Mouse (Mus musculus): ENCODE data around the gene Cyp4f39.

Gene Cyp4f39

GRCm38 (mm10) chr17:32452482-32452881 is at the start of gene Cyp4f39:
Gene Cyp4f39, plus strand, starts transcription at chr17:32452723.
- no peak for DNase-seq

- DNase-seq = no peak
These were observed 49.8 kb upstream of the Cyp4f39 start for GRCm38 (mm10) chr17:32402779-32403157.

- no peak for DNase-seq
These were observed 49.1 kb upstream of the Cyp4f39 start, which contains the start of gene Rasal3 for GRCm38 (mm10) chr17:32403417-32403816. Gene Rasal3, minus strand, starts transcription at chr17:32403583.

GRCm38 (mm10) chr17:32411898-32412297 is 40.6 kb upstream of the Cyp4f39 start:
- no peak for DNase-seq

- no peak for DNase-seq
These were observed 37.0 kb upstream of the Cyp4f39 start for GRCm38 (mm10) chr17:32415417-32416020.

GRCm38 (mm10) chr17:32416771-32417170 is 35.8 kb upstream of the Cyp4f39 start:
- no peak for DNase-seq

GRCm38 (mm10) chr17:32419989-32420388 is 32.5 kb upstream of the Cyp4f39 start:
- no peak for DNase-seq

GRCm38 (mm10) chr17:32420781-32421180 is 31.7 kb upstream of the Cyp4f39 start:
- no peak for DNase-seq

GRCm38 (mm10) chr17:32424034-32424433 is 28.5 kb upstream of the Cyp4f39 start, which contains the start of gene Pglyrp2:
Gene Pglyrp2, minus strand, starts transcription at chr17:32424167.
- DNase-seq = no peak

GRCm38 (mm10) chr17:32426610-32427009 is 25.9 kb upstream of the Cyp4f39 start:
- DNase-seq = no peak

- peak; percentile 7 for DNase-seq
These were observed 20.6 kb upstream of the Cyp4f39 start for GRCm38 (mm10) chr17:32431972-32432371.

- DNase-seq = no peak
These were observed 18.2 kb upstream of the Cyp4f39 start for GRCm38 (mm10) chr17:32434324-32434723.

GRCm38 (mm10) chr17:32435151-32435550 is 17.4 kb upstream of the Cyp4f39 start:
- DNase-seq = no peak

GRCm38 (mm10) chr17:32437106-32437505 is 15.4 kb upstream of the Cyp4f39 start:
- DNase-seq = no peak

- DNase-seq = no peak
These were observed 9.3 kb upstream of the Cyp4f39 start for GRCm38 (mm10) chr17:32443245-32443644.

- no peak for DNase-seq
These were observed 7.5 kb upstream of the Cyp4f39 start for GRCm38 (mm10) chr17:32445016-32445415.

GRCm38 (mm10) chr17:32447195-32447594 is 5.3 kb upstream of the Cyp4f39 start:
- no peak for DNase-seq

- DNase-seq = no peak
These were observed 3.5 kb upstream of the Cyp4f39 start for GRCm38 (mm10) chr17:32449042-32449441.

GRCm38 (mm10) chr17:32450844-32451537 is 1.5 kb upstream of the Cyp4f39 start:
- DNase-seq = no peak

GRCm38 (mm10) chr17:32454188-32454587 is 1.7 kb downstream of the Cyp4f39 start:
- DNase-seq = no peak

GRCm38 (mm10) chr17:32454997-32455396 is 2.5 kb downstream of the Cyp4f39 start:
- no peak for DNase-seq

GRCm38 (mm10) chr17:32468494-32468893 is 16.0 kb downstream of the Cyp4f39 start:
- no peak for DNase-seq

- no peak for DNase-seq
These were observed 18.3 kb downstream of the Cyp4f39 start for GRCm38 (mm10) chr17:32470795-32471194.

- no peak for DNase-seq
These were observed 19.7 kb downstream of the Cyp4f39 start for GRCm38 (mm10) chr17:32472176-32472575.
